Mouse (Mus musculus): Measurements from ENCODE around the gene Hist1h2ae.

GRCm38 (mm10) chr13:23523976-23524375, 47.0 kb downstream of the Hist1h2ae start:
- TF ChIP-seq CTCF (IDR thresholded peaks at IDR 0.05; ENCODE audit: low read depth, low read length) (no peak), POLR2A (IDR thresholded peaks at IDR 0.05; ENCODE audit: extremely low read depth, insufficient read depth, low read length) (no peak)

Data from liver, adult 2 months (tissue).